Mouse (Mus musculus): ENCODE measurements at regions not wholly inside any gene's neighbourhood (a gene's known extent, or its start where the extent isn't known, plus 50 kb on each side); places are given as distances from the start of the nearest gene placed in this dataset.

GRCm38 (mm10) chr16:70227601-70228226 is 86.0 kb upstream of the Gbe1 start:
- H3K27me3 ChIP-seq (ENCODE audit: control insufficient read depth in 1 of 2, insufficient read depth in 2 of 2, low read length in 2 of 2) = no peaks in the 10 kb centered on the region
- no peaks in the 10 kb centered on the region for H3K79me2 ChIP-seq (ENCODE audit: control insufficient read depth, insufficient read depth, low read length, poor library complexity)
- H3K9ac ChIP-seq (ENCODE audit: control insufficient read depth, low read depth, low read length, poor library complexity, severe bottlenecking) = no peak overlapping the region
- H3K4me1 ChIP-seq (ENCODE audit: control insufficient read depth in 1 of 2, insufficient read depth in 2 of 2, low read length in 2 of 2) = no peaks in the 10 kb centered on the region
- no peaks in the 10 kb centered on the region for H3K36me3 ChIP-seq (ENCODE audit: control insufficient read depth in 1 of 2, insufficient read depth in 2 of 2, low read length in 2 of 2)
- no peaks in the 10 kb centered on the region for H3K9me3 ChIP-seq (replicated peaks; ENCODE audit: insufficient read depth, low read length)
- H3K4me3 ChIP-seq (ENCODE audit: control insufficient read depth in 1 of 2, insufficient read depth in 1 of 2, low read depth in 2 of 2, low read length in 2 of 2) = no peak overlapping the region
- no peak overlapping the region for H3K27ac ChIP-seq (ENCODE audit: control insufficient read depth, low read depth, low read length)
- no peak for DNase-seq (ENCODE audit: low read depth, low spot score)
- TF ChIP-seq ZNF384 (IDR thresholded peaks at IDR 0.05; ENCODE audit: low read depth, low read length) (no peak), GABPA (IDR thresholded peaks at IDR 0.05; ENCODE audit: low read depth, low read length) (no peak), JUND (IDR thresholded peaks at IDR 0.05; ENCODE audit: low read depth, low read length) (no peak), E2F4 (IDR thresholded peaks at IDR 0.05; ENCODE audit: borderline replicate concordance, low read depth, low read length) (no peak)

- no peak overlapping the region for H3K9ac ChIP-seq (ENCODE audit: control insufficient read depth, low read depth, low read length, poor library complexity, severe bottlenecking)
- H3K36me3 ChIP-seq (ENCODE audit: control insufficient read depth in 1 of 2, insufficient read depth in 2 of 2, low read length in 2 of 2) = no peaks in the 10 kb centered on the region
- no peak overlapping the region for H3K4me3 ChIP-seq (ENCODE audit: control insufficient read depth in 1 of 2, insufficient read depth in 1 of 2, low read depth in 2 of 2, low read length in 2 of 2)
- H3K27me3 ChIP-seq (ENCODE audit: control insufficient read depth in 1 of 2, insufficient read depth in 2 of 2, low read length in 2 of 2) = no peaks in the 10 kb centered on the region
- no peak overlapping the region for H3K27ac ChIP-seq (ENCODE audit: control insufficient read depth, low read depth, low read length)
- no peaks in the 10 kb centered on the region for H3K79me2 ChIP-seq (ENCODE audit: control insufficient read depth, insufficient read depth, low read length, poor library complexity)
- peak; percentile 22 to 25 (median 23); a peak in 4 of 6 replicates for TF ChIP-seq CTCF (IDR thresholded peaks at IDR 0.05 in 2 of 3, conservative IDR thresholded peaks at IDR 0.05 in 1 of 3; ENCODE audit: control insufficient read depth in 1 of 3, insufficient read depth in 1 of 3, low read depth in 2 of 3, low read length in 3 of 3, poor library complexity in 1 of 3, severe bottlenecking in 1 of 3)
- no peak for TF ChIP-seq TBP (IDR thresholded peaks at IDR 0.05; ENCODE audit: low read depth, low read length)
- TF ChIP-seq CHD2 (IDR thresholded peaks at IDR 0.05; ENCODE audit: low read length) = no peak
- TF ChIP-seq POLR2AphosphoS5 (IDR thresholded peaks at IDR 0.05; ENCODE audit: borderline replicate concordance, low read depth, low read length) = no peak
- no peak for TF ChIP-seq SMC3 (IDR thresholded peaks at IDR 0.05; ENCODE audit: low read depth, low read length)
- H3K4me1 ChIP-seq (ENCODE audit: control insufficient read depth in 1 of 2, insufficient read depth in 2 of 2, low read length in 2 of 2) = no peaks in the 10 kb centered on the region
- H3K9me3 ChIP-seq (replicated peaks; ENCODE audit: insufficient read depth, low read length) = no peaks in the 10 kb centered on the region
- DNase-seq (ENCODE audit: low read depth, low spot score) = no peak
Observed at GRCm38 (mm10) chr16:70232706-70233105, 81.0 kb upstream of the Gbe1 start.

- no peak for TF ChIP-seq NRF1 (IDR thresholded peaks at IDR 0.05; ENCODE audit: insufficient read depth, low read depth, low read length, poor library complexity, severe bottlenecking)
- TF ChIP-seq TBP (IDR thresholded peaks at IDR 0.05; ENCODE audit: low read depth, low read length) = no peak
- no peak for TF ChIP-seq MAZ (IDR thresholded peaks at IDR 0.05; ENCODE audit: low read depth, low read length)
- no peak for TF ChIP-seq USF1 (IDR thresholded peaks at IDR 0.05; ENCODE audit: low read depth, low read length)
- no peak for TF ChIP-seq NELFE (IDR thresholded peaks at IDR 0.05; ENCODE audit: low read depth, low read length)
- TF ChIP-seq ELF1 (IDR thresholded peaks at IDR 0.05; ENCODE audit: low read depth, low read length) = no peak
- no peak for TF ChIP-seq POLR2A (IDR thresholded peaks at IDR 0.05; ENCODE audit: control insufficient read depth in 1 of 2, insufficient read depth in 1 of 2, low read depth in 1 of 2, low read length in 2 of 2, poor library complexity in 1 of 2)
Observed at GRCm38 (mm10) chr16:70235189-70235588, 78.6 kb upstream of the Gbe1 start.

More at GRCm38 (mm10) chr16:70235189-70235588, 78.6 kb upstream of the Gbe1 start:
- H3K27ac ChIP-seq (ENCODE audit: control insufficient read depth, low read depth, low read length) = no peak overlapping the region
- H3K9me3 ChIP-seq (replicated peaks; ENCODE audit: insufficient read depth, low read length) = no peaks in the 10 kb centered on the region
- H3K4me3 ChIP-seq (ENCODE audit: control insufficient read depth in 1 of 2, insufficient read depth in 1 of 2, low read depth in 2 of 2, low read length in 2 of 2) = no peak overlapping the region
- no peak for DNase-seq (ENCODE audit: low read depth, low spot score)
- H3K27me3 ChIP-seq (ENCODE audit: control insufficient read depth in 1 of 2, insufficient read depth in 2 of 2, low read length in 2 of 2) = no peaks in the 10 kb centered on the region
- H3K4me1 ChIP-seq (ENCODE audit: control insufficient read depth in 1 of 2, insufficient read depth in 2 of 2, low read length in 2 of 2) = no peaks in the 10 kb centered on the region
- no peaks in the 10 kb centered on the region for H3K36me3 ChIP-seq (ENCODE audit: control insufficient read depth in 1 of 2, insufficient read depth in 2 of 2, low read length in 2 of 2)
- H3K79me2 ChIP-seq (ENCODE audit: control insufficient read depth, insufficient read depth, low read length, poor library complexity) = no peaks in the 10 kb centered on the region
- no peak overlapping the region for H3K9ac ChIP-seq (ENCODE audit: control insufficient read depth, low read depth, low read length, poor library complexity, severe bottlenecking)

Data from MEL (cell line).